Mouse (Mus musculus) adrenal gland, postnatal 36 days (tissue): Measurements from ENCODE around the gene Gm26620. TPM values are rescaled to one million over a fixed set of nuclear protein-coding genes. Genes with fewer than 3 reads are reported as not detected.

Experiments used
- DNase-seq, 2 experiments: peaks; one replicate each; pipeline ENCODE4 v3.0.0; 2021; ENCODE audit warnings: mixed read lengths in 1 of 2
- total RNA-seq, 2 experiments: library from RNA; stranded (reverse); gene quantifications; 2 replicates each; pipeline ENCODE4 v1.2.3; 2021

Gm26620 gene
- total RNA-seq, 2 experiments from 2014 or later = 0.53 to 0.95 TPM

DNA sequence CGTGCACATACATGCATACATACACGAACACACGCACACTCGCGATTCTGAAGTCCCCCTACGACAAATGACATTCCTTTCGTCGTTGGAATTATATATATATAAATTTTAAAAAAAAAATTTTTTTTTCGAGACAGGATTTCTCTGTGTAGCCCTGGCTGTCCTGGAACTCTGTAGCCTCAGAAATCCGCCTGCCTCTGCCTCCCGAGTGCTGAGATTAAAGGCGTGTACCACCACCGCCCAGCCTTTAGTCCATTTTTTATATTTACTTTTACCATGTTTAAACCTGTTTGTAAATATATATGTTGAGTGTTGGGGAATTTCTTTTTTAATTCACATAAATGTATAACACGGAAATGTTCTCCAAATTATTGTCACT lies 16.0 kb upstream of the Gm26620 start:
- no peak for DNase-seq

DNA sequence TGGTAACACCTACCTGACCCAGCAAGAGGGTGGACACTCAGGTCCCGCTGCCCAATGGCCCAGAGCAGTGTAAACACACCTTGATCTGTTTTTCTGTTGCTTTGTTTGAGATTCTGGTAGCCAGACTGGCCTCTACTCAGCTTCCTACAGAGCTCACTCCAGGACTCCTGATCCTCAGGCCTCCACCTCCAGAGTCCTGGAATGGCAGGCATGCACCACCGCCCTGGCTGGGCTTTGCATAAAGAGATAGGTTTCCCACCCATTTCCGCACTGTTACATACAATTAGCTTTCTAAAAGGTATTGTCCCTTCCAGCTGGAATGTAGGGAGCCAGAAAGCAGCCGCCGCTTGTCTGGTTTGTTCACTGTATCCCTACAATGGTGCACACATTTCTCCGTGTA lies 13.5 kb upstream of the Gm26620 start:
- DNase-seq = no peak

DNA sequence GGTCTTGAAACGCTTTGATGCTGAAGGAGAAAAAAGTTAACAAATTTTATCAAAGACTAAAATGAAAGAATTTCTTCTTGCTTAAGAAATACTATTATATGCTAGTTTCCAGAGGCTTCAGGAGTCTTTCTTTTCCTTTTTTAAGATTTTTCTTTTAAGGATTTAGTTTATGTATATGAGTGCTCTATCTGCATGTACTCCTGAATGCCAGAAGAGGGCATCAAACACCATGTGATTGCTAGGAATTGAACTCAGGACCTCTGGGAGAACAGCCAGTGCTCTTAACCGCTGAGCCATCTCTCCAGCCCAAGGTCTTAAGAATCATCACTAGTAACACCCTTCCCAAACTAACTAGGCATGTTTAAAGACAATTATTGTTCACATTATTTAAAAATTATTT lies 12.9 kb upstream of the Gm26620 start:
- DNase-seq = no peak

DNA sequence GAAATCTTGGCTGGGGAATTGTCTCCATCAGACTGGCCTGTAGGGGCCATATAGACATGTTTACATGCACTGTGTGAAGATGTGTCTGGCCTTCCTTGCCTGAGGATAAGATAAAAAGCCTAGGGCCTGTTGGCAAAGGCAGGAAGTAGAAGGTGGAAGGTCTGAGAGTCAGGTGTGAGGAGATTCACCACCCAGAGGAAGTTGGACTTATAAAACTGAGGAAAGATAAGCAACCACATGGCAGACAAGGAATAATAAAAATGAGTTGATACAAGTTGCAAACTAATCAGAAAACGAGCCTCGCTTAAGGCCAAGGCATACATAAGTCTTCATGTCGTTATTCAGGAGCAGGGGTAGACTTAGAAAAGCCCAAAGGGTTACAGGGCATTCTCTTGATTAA lies 9.2 kb upstream of the Gm26620 start:
- no peak for DNase-seq

DNA sequence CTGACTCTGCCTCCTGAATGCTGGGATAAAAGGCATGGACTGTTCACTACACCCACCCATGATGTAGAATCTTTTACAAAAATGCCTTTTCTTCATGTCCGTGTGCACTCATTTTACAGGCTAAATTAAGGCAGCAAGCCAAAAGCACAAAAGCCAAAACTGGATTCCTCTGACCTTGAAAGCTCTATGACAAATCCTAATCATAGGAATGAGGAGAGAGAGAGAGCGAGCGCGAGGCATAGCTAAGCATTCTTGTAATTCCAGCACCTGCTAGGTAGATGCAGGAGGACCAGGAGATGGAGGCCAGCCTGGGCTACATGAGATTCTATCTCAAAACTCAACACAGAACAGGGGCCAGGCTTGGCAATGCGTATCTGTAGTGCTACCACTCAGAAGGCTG lies 8.0 kb upstream of the Gm26620 start:
- DNase-seq = peak; percentile 26 to 48

DNA sequence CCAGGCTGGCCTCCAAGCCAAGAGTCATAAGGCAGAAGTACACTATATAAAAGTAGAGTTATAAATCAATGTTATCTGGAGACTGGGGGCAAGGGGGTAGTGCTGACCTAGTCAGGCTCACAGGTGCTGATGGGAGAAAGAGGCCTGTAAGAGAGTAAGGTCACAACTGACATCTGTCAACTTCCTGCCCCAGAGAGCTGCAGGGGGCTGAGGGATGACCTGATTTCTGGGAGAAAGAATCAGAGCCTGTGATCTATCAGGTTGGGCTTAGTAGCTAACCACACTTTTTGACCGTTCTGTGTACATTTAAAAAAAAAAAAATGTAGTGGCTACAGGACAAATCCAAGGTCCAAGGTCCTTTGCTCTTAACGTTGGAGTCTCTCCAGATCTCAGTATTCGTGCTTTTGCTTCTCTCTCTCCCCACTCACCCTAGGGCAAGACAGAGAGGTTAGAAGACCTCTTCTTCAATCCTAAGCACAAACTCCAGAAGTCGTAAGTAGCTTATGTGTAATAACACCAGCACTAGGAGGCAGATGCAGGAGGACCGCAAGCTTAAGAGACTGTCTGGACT lies 1.9 kb upstream of the Gm26620 start:
- DNase-seq = no peak

DNA sequence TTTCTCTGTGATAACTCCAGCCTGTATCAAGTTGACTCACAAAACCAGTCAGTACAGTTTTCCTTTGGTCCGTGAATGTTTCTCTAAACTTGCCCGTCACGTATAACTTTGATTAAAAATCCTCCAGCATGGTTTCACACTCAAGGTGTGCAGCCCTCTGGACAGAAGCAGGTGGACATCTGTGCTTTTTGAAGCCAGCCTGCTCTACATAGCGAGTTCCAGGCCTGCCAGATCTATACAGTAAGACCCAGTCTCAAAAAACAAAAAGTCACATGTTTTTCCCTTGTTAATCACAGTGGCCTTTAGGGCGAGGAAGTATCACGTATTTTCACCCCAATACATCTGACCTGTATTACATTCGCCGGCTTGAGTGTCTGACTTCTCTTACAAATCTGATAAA lies 475 bp upstream of the Gm26620 start:
- no peak for DNase-seq

DNA sequence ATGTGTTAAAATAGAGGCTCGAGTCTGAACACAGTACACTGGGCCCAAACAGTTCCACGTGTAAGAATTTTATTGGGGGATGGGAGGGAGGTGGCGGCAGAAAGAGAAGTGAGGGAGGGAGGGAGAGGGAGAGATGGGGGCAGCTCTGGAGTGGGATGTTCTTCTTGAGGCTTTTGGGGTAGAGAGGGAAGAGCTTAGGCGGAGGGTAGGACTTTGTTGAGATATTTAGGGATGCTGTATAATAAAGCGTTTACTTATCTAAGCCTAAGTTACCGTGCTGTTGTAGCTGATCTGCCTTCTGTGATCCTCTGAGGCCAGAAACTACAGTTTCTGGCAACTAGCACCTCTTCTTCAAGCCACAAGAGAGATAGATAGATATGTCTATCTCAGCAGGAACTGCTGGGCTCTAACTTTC lies 1.2 kb downstream of the Gm26620 start:
- DNase-seq = no peak

DNA sequence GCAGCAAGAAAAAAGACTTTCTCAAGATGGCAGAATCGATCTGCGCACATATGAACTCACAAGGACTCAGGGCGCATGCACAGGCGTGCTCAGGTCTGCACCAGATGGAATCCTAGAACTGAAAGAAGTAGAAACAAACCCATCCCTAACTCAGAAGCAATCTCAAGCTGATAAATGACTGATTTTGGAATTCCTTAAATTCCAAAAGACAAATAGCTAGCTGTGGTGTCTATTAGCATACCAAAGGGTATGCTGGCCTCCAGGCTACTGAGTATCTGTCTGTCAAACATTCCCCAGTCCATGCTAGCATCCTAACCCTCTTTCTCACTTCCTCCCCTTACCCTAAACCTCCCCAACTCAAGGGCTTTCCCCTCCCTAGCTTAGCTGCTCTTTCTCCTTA lies 4.4 kb downstream of the Gm26620 start:
- no peak for DNase-seq

DNA sequence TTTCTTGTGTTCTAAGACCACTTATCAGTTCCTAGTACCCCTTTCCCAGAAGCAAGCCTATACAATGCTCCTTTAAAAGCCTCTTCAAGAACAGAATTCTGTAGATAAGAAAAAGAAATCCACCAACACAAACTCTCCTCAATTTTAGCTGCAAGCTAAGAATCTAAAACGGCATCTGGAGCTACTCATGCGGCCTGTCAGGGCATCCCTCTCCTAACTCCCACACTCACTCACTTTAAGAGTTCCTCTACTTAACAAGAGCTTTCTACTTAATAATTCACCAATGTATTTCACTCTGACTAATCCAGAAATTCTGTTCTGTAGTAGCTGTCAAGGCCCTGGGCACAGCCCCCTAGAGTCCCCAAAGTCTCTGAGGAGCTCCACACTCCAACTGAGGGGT lies 6.8 kb downstream of the Gm26620 start:
- no peak for DNase-seq

DNA sequence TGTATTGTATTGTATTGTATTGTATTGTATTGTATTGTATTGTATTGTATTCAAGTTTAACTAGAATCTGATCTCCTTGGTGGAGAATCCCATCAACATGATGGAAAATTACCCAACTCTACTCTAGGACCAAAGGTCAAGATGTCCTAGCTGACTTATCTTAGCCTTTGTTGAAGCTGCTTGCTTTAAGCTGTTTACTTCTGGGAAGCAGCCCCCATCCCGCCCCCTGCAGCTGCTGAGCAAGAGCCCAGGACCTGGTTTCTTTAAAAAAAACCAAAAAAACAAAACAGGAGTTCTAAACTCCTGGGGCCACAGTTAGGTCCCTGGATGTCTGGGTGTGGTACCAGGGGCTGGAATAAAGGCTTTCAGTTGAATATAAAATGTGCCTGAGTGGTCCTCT lies 7.4 kb downstream of the Gm26620 start:
- DNase-seq = no peak

DNA sequence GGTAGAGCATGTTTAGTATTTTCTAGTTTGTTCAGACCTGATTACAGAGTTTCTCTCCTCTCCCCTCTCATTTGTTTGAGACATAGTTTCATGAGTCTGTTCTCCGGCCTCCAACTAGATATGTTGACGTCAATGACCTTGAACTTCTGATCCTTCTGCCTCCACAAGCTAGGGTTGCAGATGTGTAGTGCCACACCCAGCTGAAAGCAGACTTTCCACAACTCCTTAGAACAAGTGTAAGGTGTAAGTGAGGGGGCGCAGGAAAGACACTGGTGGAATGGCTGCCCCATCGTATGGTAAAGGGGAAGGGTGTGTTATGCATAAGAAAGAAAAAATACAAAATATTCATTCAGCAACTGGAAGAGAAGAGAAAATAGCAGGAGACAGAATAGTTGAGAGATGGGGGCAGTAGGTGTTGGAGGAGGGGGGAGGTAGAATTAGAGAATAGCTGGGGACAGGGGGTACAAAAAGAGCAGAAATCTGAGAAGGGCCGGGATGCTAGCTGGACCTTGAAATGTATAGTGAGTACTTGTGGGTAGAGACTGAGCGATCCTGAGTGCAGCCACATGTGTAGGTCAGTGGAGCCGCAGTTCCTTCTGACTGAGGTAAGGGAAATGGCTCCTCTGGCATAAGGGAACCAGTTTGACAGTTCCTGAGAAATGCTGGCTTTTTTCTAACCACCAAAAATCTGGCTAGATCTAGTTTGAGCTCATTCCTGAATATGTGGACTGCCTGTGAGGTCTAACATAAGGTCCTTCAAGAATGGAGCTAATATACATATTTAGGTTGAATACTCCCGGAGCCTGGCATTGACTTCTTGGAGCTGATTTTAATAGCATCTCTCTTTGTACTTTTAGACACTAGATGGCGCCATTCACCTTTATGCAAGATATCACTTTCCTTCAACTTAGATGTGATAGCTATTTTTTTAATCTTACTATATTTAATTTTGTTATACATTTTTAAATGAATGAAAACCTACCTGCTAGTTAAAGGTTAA lies 10.0 kb downstream of the Gm26620 start:
- no peak for DNase-seq

DNA sequence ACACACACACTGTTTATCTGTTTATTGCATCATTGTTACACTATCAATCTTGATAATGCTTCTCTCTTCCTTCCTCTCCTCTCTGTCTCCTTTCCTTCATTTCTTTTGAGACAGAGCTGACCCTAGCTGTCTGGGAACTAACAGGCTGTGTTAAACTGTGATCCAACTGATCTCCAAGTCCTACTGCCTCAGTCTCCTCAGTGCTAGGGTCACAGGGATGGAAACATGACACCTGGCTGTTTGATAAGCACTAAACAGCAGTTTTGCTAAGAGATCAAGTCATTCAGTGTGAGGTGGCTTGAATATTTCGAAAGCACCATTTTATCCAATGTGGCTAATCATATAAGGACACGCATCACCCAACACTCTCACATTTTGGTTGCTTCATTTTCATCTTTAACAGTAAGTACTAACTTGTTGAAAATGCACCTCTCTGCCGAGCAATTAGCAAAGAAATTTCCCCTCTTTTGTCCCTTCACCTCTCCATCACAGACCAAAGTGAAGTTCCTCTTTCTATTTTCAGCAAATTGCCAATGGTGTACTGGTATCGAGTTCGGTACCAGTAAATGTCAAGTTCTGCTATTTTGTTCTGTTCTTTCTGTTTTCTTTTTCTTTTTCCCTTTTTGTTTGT lies 11.9 kb downstream of the Gm26620 start:
- no peak for DNase-seq

DNA sequence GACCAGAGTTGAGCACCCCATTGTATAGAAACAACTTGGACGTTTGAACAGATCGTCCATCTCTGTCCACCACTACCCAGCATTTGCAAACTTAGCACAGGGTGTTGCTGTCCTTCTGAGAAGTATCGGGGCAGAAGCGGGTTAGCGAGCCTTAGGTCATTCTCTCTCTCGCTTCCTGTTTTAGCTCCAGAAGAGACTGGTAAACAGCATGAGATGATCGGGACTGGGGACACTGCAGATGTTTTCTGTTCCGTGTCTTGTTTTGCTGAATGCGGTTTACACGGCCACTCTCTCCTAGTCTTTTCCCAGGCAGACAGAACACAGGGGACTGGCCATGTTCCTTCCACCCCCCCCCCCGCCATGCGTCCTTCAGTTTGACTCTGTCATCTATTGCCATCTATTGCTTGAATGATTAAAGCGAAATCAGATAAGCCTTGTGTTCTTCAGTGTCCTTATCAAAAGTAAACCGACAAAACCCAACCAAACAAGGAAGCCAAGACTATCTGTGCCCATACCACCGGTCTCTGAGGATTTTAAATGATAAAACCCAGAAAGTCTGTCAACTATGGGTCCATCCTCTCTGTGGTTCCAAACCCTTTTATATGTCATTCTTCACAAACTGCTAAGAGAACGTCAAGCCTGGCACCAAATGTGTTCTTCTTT lies 13.7 kb downstream of the Gm26620 start:
- no peak for DNase-seq

DNA sequence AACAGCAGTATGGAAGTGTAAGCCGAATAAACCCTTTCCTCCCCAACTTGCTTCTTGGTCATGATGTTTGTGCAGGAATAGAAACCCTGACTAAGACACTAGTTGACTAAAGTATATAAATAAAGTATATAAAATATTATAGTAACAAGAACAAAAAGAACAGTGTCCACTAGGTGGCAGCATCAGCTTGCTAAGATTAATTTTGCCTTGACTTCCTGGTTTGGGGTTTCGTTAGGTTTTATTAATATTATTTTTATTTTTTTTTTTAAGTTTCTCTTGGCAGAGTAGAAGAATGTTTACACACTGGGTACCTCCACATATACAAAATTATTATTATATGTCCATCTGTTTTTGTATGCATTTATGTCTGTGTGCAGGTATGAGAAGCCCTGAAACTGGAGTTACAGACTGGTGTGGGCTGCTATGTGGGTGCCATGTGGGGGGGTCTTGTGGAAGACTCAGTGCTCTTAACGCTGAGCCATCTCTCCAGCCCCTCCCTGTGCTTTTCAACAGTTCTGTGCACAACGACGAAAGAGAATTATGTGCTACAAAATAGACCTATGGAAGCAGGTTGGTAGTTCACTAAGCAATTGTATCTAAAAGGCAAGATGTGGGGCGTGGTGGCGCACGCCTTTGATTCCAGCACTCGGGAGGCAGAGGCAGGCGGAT lies 16.1 kb downstream of the Gm26620 start:
- peak in 1 of 2 experiments; percentile 59 for DNase-seq

DNA sequence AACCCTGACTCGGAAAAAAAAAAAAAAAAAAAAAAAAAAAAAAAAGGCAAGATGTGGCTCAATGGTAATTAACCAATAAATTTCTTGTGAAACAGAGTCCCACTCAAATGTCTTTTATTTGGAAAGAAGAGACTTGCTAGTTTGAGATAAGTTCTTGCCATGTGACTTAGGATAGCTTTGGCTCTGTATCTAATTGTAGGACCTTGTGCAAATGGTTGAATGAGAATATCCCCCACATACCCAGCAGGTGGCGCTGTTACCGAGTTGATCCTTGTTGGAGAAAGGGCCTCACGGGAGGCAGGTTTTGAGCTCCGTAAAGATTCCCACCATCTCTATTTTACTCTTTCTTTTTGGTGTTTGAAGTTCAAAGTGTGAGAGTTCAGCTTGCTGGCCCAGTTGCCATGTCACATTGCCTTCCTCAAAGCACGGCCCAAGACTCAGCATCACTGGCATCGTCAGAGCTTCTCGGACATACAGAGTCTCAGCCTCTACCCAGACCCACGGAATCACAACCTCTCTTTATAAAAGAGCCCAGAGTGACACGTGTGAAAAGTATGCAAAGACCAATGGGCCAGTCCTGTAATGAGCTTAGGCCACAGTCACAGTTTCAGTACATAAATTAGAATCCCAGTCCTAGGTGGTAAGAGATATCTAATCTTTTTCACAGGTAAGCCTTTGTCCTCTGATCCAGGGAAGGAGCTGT lies 16.8 kb downstream of the Gm26620 start:
- peak; percentile 90 for DNase-seq

DNA sequence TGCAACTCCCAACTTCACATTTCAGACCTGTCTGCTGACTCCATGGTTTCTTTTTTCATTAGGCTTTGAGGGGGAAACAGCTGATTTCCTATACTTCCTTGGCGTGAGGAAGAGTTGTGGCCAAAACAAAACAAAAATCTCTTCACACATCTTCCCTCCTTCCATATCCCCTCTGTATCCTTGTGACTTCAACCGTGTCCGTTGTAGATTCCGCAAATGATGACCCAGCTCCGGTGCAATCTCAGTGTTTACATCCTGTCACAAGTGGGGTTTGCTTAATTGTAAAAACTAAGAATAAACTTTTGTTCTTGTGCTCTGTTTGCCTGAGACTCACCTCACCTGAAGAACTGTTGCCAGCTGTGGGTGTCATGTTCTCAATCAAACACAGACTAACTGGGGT lies 18.6 kb downstream of the Gm26620 start:
- DNase-seq = no peak

DNA sequence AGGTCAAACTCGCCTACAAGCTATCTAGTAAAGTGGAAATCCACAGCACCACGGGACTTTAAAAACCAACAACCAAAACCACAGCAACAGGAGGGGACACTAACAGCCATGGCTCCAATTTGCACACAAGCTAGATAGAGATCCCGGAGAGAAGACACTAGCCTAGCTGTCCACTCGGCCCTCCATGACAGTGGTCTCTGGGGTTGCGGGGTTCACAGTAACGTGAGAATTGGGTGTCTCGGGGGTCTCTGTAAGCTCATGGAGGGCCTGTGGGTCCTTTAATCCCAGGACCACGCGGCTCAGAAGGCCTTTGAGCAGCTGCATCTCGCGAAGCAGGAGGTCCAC lies 22.2 kb downstream of the Gm26620 start:
- DNase-seq = no peak

DNA sequence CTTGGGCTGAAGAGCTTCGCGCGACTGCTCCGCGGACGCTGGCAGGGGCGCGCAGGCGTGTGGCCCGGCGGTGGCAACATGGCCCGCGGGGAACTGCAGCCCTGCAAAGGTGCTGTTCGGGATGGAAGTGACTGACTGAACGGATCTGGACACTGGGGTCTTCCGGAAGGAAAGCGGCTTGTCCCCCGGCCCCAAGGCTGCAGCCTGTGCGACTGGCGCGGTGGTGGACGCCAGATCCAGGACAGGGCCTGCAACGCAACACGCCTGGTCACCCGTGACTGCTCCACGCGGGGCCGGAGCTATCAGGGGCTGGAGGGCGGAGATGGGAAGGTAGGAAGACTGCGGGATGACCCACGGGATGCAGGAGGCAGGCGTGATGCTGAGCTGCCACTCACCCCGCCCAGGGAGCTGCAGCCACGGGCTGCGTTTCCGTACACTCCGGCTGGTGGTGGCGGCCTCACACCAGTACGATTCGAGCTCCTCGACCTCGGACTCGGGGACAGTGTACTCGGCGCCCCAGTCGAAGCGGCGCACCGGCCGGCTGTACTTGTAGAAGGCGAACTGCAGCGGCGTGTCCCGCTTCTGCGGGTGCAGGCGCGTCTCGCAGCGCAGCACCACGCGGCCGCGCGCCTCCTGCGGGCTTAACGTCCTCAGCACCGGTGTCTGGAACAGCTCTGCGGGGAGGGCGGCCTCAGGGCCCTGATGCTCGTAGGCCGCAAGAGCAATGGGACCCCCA lies 22.8 kb downstream of the Gm26620 start:
- DNase-seq = peak; percentile 62

DNA sequence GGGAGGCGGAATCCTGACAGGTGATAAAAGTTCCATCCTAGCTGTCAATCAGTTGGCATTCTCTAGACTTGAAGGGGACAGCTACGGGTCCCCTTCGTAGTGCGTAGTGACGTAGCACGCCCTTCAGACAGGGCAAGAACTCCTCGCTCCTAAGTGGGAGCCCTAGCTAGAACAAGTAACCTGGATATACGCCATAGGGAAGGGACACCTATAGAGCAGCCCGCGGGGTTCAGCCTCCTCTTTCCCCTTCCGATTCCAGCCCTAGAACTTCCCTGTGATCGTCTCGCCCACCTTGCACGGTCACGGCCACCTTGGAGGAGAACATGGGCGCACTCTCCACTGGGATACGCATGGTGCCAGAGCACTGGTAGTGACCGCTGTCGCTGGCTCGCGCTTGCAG lies 23.5 kb downstream of the Gm26620 start:
- DNase-seq = no peak
